Mouse (Mus musculus) ZHBTc4 (cell line): Measurements from ENCODE around the gene Gtdc1.
"Not testable (repeated sequence)": the region's sequence is repeated elsewhere in the genome, so short reads cannot be mapped to it uniquely, and the experiment has no call there.

ENCODE experiments used
- DNase-seq: peaks from one replicate; pipeline ENCODE4 v3.0.0-alpha.2; 2011; ENCODE audit warnings: low read depth, low spot score

The Gtdc1 gene

GRCm38 (mm10) chr2:44780961-44781360, 146.5 kb downstream of the Gtdc1 start:
- peak; percentile 56 for DNase-seq

DNA sequence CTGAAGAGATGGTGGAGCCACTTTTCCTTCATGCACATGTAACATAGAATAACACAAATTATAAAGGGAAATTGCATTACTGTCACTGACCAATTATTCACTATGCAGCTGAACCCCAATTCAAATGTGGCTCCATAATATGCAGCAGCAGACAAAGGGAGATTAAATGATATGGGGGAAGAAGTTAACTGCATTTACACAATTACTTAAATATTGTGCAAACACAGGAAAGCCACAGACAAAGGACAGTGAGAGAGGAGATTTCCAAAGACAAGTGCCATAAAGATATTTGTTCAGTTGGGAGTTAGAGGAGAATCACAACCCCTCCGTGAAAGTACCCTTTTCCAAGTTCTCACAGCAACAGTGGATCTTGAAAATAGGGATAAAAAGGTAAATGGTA, 163.6 kb downstream of the Gtdc1 start:
- no peak for DNase-seq

DNA sequence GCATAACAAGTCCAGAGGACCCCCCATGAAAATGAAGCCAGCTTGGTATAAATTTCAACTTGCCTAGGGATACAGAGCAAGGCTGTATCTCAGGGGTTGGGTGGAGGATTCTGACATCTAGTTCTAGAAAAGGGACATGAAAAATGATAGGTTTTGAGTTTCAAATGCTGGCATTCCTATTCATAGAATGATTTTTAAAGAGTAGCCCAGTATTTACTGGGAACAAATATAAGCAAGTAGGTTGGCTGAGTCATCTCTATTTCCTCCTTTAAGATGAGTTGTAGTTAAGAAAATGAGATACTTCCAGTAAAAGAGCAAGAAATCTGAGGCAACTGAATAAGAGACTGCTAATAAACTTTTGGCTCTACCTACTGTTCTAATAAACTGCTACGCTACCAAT, 190.8 kb downstream of the Gtdc1 start:
- no peak for DNase-seq

- DNase-seq = no peak
These were observed 206.0 kb downstream of the Gtdc1 start for GRCm38 (mm10) chr2:44721461-44721860.

DNA sequence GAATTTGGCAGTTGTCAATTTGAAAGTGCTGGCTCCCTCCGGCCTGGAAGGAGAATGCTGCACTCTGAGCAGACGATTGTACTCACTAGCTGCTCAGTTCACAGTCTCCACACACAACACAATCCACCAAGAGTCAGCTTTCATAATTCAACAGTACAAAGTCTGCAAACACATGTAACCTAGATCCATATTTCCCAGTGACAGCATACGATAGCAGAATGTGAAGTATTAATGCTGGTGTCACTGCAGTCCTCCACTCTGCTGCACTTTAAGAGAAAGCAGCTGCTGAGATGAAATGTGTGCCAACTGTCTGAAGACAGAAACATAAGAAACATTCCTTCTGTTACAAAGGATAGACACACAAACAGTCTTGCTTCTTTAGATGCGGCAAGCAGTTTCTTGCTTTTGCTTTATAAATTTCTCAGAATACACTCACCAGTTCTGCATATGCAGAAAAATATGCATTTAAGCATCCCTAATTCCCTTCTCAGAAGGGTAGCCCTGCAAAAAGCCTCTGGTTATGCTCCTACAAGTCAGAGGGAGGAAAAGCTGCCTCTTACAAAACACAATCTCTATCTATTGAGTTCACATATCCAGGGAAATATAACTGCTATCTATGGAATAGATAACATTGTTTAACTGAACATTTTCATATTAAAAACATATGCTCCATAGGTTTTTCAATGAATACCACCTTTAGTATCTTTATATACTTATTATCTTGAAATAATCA, 221.4 kb downstream of the Gtdc1 start:
- DNase-seq = no peak

GRCm38 (mm10) chr2:44700276-44700675, 227.2 kb downstream of the Gtdc1 start:
- DNase-seq = no peak

DNA sequence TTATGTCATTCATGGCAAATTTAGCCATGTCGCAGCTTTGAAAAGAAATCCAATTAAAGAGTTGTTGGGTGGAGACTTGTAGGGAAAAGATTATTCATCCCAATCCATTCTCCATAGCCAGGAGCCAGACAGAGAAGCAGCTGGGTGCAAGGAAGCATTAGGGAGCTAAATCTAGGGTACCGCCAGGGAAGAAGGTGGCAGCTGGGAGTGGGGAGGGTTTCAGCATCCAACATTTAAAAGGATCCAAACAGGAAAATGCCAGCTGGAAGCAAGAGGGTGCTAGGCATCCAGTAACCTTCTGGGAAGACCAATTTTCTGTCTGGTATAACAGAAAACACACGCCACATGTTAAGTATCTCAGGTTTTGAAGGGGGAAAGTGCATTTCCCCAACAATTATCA, 231.0 kb downstream of the Gtdc1 start:
- DNase-seq = no peak

DNA sequence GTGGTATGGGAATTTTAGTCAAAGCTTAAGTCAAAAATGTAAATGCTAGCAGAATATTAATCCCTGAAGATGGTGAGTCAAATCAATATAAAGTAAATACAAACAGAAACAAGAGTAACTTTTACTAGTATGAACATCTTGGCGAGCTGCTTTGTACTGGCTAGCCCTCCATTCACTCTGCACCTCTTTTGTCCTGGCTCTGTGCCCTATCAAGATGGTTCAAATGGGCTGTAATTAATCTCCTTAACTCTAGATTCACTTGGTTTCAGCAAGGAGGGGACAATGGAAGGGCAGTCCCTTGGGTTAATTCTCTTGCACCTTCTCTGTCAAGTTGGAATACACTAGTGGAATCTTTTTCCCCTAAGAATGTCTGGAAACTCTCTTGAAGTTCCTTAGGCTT, 233.6 kb downstream of the Gtdc1 start:
- no peak for DNase-seq

DNA sequence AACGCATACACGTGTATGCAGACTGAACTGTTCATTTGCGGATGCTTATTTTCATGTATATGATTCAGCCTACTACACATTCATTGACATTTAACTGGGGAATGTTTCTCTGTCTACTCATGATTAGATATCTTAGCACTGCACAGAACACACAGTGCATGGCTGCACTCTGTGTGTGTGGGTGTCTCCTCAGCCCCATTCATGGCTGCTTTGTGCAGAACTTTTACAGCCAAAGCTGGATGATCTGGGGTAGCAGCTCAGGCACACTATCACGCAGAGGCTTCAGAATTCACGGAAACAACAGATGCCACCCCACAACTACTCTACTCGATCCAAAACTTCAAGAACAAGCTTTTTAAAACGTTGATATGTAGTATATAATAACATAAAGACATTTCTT, 263.4 kb downstream of the Gtdc1 start:
- DNase-seq = no peak

DNA sequence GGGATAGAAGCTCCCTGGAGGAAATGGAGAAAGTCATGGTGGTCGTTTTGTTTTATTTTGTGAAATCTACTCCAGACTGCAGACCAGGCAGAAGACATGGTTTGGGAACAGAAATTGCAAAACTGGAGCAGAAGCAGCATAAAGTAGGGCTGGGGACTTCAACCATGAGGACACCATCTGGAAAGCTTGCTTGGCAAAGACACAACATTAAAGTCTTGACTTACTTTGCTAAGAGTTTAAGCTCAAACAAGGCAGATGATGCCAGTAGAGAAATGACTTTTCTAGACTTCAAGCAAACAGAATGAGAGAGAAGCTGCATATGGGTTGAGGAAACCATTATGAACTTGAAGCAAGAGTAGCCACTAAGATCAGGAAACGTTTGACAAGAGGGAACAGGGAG, 267.6 kb downstream of the Gtdc1 start:
- no peak for DNase-seq

- no peak for DNase-seq
These were observed 268.4 kb downstream of the Gtdc1 start for GRCm38 (mm10) chr2:44659011-44659410.

DNA sequence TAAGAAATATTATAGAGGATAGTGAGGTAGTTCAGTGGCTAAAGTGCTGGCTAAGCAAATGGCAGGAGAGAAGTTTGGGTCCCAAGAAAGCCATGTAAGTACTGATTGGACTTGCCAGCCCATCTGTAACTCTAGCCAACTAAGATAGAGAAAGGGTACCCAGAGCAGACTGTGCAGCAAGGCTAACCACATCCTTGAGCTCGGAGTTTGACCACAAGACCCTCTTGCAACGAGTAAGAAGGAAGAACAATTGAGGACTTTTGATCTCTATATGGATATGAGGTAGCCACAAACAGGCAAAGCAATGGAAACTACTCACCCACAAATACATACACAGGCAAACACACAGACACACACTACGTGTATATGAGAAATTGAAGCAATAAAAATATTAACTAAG, 278.9 kb downstream of the Gtdc1 start:
- no peak for DNase-seq

GRCm38 (mm10) chr2:44646398-44646797, 281.1 kb downstream of the Gtdc1 start:
- DNase-seq = no peak

GRCm38 (mm10) chr2:44639370-44639769, 288.1 kb downstream of the Gtdc1 start:
- DNase-seq = no peak

GRCm38 (mm10) chr2:44638157-44638556, 289.3 kb downstream of the Gtdc1 start:
- DNase-seq = no peak

DNA sequence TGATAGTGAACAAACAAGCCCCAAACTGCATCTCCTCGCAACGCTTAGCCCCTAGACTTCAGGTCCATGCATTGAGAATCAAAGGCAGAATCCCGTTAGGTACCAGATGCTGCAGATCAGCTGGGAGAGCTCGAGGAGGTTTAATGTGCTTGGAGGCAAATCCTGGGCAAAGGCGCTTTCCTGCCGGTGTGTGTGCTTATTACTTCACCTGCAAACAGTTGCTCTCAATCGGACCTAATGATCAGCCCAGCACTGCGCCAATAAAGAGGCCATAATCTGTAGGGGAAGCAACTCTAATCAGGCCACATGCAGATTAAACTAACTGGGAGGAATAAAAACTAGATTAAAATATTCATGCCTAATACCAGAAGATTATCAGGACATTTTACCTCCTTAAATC, 293.5 kb downstream of the Gtdc1 start:
- DNase-seq = no peak

- DNase-seq = no peak
These were observed 294.4 kb downstream of the Gtdc1 start for GRCm38 (mm10) chr2:44633064-44633463.

DNA sequence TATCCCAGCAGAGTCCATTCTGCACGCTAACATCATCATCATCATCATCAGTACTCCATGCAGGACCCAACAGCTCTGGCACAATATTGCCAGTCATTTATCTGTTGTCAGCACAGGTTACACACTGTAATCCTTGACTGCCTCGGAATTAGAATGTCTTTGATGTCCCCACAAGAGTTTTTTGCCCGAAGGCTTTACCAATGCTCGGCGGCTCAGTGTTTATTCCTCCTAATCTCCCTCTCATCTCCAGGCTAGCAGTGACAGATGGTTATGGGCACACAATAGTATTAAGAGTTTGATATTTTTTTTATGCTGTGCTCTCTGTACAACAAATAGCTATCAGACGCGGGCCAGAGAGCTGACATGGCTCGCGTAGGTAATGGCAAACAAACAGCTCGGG, 294.9 kb downstream of the Gtdc1 start:
- DNase-seq = no peak

DNA sequence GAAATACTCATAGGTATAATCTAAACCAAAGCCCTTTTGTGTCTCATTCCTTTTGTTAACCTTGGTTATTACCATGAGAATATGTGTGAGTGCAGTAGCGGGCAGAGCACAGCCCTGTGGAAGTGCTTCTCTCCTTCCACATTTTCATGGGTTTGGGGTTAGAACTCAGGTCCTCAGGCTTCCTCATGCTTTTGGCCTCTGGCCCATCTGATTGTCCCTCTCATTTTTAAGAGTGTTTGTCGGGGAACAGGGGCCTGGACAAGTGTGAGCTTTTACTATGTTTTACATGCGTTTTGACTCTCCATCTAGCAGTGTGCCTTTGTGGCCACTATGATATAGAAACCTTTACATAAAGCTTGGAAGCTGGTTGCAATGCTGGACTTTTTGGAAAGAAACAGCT, 296.4 kb downstream of the Gtdc1 start:
- no peak for DNase-seq

DNA sequence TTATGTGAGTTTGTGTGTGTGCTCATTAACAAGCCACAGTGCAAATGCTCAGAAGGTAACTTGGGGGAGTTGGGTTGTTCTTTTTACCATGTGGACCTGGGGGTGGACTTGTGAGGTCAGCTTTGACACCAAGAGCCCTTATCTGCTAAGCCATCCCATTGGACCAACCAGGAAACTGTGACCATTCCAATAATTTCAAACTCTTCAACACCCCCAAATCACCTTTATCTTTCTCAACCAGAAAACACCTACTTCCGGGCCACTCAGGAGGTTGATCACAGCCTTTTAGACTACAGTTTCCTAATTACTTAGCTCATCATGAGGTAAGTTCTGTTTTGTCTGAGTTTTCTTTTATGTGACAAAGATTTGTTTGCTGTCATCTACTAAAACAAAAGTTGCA, 298.7 kb downstream of the Gtdc1 start:
- DNase-seq = no peak

DNA sequence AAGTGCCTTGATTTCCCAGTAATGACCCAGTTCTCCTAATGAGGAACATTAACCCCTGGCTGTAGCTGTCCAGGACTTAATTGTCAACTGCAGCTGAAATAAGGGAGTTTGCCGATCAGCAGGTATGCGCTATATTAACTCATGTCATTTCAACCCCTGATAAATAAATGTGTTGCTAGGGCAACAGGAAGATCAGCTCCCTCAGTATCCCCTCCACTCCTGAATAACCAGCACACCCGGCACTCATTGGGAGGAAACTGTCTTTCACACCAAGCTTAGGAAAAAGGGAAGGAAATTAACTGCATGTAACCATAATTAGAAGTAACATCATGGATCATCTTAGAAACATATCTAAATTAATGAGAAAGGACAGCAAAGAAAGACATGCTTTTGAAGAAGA, 302.3 kb downstream of the Gtdc1 start:
- DNase-seq = no peak

GRCm38 (mm10) chr2:44622471-44622870, 305.0 kb downstream of the Gtdc1 start:
- no peak for DNase-seq

- not testable (repeated sequence) for DNase-seq
These were observed 327.8 kb downstream of the Gtdc1 start for GRCm38 (mm10) chr2:44599653-44600052.

DNA sequence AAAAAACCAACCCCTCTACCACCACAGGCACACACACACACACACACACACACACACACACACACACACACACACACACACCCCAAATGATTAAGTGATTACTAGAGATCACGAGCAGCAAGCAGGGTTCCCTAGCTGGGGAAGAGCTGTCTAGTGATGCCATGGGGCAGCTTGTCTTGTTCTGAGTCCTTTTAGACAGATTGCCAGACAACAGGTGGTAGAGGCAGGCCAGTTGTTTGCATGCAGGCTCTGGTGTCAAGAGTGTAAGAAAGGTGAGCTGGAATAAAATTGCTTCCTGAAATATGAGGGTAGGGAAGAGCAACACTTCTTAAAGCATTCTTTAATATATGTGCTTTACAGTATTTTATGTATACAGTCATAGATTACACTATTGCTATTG, 333.2 kb downstream of the Gtdc1 start:
- DNase-seq = no peak
